Mouse (Mus musculus) stomach, embryonic 15.5 days (tissue): ENCODE measurements at regions not wholly inside any gene's neighbourhood (a gene's known extent, or its start where the extent isn't known, plus 50 kb on each side); places are given as distances from the start of the nearest gene placed in this dataset.
A peak's percentile ranks its signal among the peaks of the same experiment; 100 is the strongest.

Source experiments
- ATAC-seq: fragments of 200-750 bp; cut with Nextera tagmentation; 2 replicates; pipeline ENCODE4 v1.8.0; 2017; ENCODE audit warnings: low read depth, moderate number of reproducible peaks, moderate TSS enrichment; ENCODE audit not compliant: insufficient read depth, low FRiP score
- H3K27ac ChIP-seq: fragments of 300-500 bp; sonication (generic); 2 replicates; pipeline ENCODE4 v1.5.1; 2015; ENCODE audit warnings: mild to moderate bottlenecking, inconsistent platforms
- H3K27me3 ChIP-seq: fragments of 300-500 bp; sonication (generic); replicated peaks from 2 replicates; pipeline ENCODE4 v1.6.1; 2015; ENCODE audit warnings: inconsistent platforms
- H3K36me3 ChIP-seq: fragments of 300-500 bp; sonication (generic); 2 replicates; pipeline ENCODE4 v1.6.1; 2015; ENCODE audit warnings: inconsistent platforms
- H3K4me1 ChIP-seq: fragments of 300-500 bp; sonication (generic); 2 replicates; pipeline ENCODE4 v1.6.1; 2015; ENCODE audit warnings: inconsistent platforms
- H3K4me2 ChIP-seq: fragments of 300-500 bp; sonication (generic); 2 replicates; pipeline ENCODE4 v1.6.1; 2015; ENCODE audit warnings: mild to moderate bottlenecking, inconsistent platforms
- H3K4me3 ChIP-seq: fragments of 300-500 bp; sonication (generic); replicated peaks from 2 replicates; pipeline ENCODE4 v1.5.1; 2015; ENCODE audit warnings: inconsistent platforms
- H3K9ac ChIP-seq: fragments of 300-500 bp; sonication (generic); 2 replicates; pipeline ENCODE4 v1.6.1; 2015; ENCODE audit warnings: inconsistent platforms
- H3K9me3 ChIP-seq: fragments of 300-500 bp; sonication (generic); 2 replicates; pipeline ENCODE4 v1.6.1; 2016; ENCODE audit warnings: inconsistent platforms
- WGBS: fragments of 180-500 bp; shearing (Covaris S2); methylation state at CpG from one replicate; pipeline ENCODE4 v1.1.7; 2015; 5-methylcytosine and 5-hydroxymethylcytosine counted together

DNA sequence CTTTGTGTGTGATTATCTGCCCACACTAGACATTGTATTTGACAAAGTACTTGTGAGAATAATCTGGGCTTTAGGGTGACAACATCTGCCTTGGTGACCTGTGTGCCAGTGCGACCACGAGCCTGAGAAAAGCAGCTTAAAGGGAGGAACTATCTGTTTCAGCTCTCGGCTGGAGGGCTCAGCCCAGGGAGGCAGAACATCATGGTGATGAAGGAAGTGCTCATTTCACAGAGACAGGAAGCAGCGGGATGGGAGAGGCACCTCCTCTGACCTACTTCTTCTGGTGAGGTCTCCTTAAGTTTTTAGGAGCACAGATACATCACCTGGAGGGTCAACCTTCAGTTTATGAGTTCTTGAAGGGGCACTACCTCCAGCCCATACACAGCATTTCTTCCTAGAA is 89.8 kb downstream of the Kif26a start:
- Histone ChIP-seq H3K4me2 (no peak overlapping the region), H3K27ac (no peak overlapping the region), H3K9ac (no peak overlapping the region), H3K9me3 (no peaks in the 10 kb centered on the region), H3K4me3 (no peak overlapping the region), H3K36me3 (no peaks in the 10 kb centered on the region), H3K27me3 (no peaks in the 10 kb centered on the region), H3K4me1 (peaks cover 6% of the 10 kb centered on the region; the same call in 1 of the 2 replicates)
- no peak for ATAC-seq
- 57% methylated on average over 4 of the region's 4 CpGs for WGBS

DNA sequence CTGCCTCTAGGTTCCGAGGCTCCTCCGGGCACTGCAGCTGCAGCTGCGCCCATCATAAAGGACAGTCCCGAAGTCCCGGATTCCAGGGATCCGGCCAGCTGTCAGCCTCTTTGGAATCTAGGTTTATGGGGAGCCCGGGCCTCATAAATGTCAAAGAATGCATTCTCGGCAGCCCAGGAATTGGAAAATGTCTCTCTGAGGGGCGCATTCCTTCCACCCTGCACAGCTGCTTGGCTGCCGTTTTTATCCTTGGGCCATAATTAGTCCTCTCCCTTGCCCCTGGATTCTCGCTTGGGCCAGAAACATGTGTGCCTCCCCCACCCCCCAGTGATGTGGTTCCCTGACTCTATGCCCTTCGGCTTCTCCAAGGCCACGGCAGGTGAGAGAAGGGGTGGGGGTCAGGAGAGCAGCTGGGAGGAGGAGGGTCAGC is 91.1 kb downstream of the Kif26a start:
- Histone ChIP-seq H3K36me3 (no peaks in the 10 kb centered on the region), H3K4me3 (no peak overlapping the region), H3K27me3 (no peaks in the 10 kb centered on the region), H3K9me3 (no peaks in the 10 kb centered on the region), H3K4me2 (no peak overlapping the region), H3K9ac (no peak overlapping the region), H3K4me1 (peaks cover 6% of the 10 kb centered on the region; the same call in 1 of the 2 replicates), H3K27ac (no peak overlapping the region)
- ATAC-seq, result no peak
- WGBS, result 48% methylated on average over 13 of the region's 13 CpGs

DNA sequence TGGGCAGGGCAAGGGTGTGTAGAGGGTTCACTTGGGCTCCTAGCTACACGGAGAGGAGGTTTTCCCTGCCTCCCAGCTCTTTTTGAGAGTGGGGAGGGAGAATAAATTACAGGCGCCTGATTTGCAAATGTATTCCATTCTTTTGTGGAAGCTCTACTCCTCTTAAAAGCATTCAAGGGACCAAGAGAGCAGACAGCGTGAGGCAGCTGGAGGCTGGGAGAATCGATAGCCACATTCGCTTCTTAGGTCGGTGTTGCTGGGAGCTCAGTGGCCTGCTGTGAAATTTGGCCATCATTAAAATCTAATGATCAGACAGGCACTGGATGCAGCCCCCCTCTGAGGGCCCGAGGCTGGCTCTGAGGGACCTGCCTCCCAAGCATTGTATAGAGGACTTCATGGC is 92.8 kb downstream of the Kif26a start:
- Histone ChIP-seq H3K9ac (no peak overlapping the region), H3K4me2 (no peak overlapping the region), H3K27me3 (no peaks in the 10 kb centered on the region), H3K27ac (no peak overlapping the region), H3K9me3 (no peaks in the 10 kb centered on the region), H3K4me1 (peaks cover 6% of the 10 kb centered on the region; the same call in 1 of the 2 replicates), H3K36me3 (no peaks in the 10 kb centered on the region), H3K4me3 (no peak overlapping the region)
- WGBS, result 43% methylated on average over 7 of the region's 7 CpGs
- no peak for ATAC-seq

DNA sequence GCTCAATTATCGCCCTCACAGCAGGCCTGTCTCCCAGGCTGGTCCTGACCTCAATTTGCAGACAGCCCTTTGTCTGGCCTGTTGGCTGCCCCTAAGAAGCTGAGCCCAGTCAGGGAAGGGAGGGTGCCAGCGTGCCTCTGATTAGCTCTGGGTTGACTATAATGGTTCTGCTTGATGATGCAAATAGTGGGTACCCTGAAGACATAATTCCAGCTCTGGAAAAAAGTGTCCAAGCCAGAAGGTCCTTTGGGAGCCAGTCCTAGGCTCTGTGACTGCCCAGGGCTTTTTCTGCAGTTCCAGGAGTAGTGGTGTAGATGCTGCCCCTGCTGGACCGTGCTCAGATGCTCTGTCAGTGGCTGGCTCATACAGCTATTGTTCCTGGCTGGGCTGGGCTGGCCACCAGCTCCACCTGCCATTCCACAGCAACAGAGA is 95.7 kb downstream of the Kif26a start:
- no peak for ATAC-seq
- H3K9me3 ChIP-seq, result no peaks in the 10 kb centered on the region
- H3K4me2 ChIP-seq, result no peak overlapping the region
- 15% methylated on average over 3 of the region's 3 CpGs for WGBS
- H3K4me3 ChIP-seq, result no peak overlapping the region
- H3K27ac ChIP-seq, result no peak overlapping the region
- H3K36me3 ChIP-seq, result no peaks in the 10 kb centered on the region
- H3K27me3 ChIP-seq, result no peaks in the 10 kb centered on the region
- no peak overlapping the region for H3K9ac ChIP-seq
- H3K4me1 ChIP-seq, result peaks cover 6% of the 10 kb centered on the region; the same call in 1 of the 2 replicates

DNA sequence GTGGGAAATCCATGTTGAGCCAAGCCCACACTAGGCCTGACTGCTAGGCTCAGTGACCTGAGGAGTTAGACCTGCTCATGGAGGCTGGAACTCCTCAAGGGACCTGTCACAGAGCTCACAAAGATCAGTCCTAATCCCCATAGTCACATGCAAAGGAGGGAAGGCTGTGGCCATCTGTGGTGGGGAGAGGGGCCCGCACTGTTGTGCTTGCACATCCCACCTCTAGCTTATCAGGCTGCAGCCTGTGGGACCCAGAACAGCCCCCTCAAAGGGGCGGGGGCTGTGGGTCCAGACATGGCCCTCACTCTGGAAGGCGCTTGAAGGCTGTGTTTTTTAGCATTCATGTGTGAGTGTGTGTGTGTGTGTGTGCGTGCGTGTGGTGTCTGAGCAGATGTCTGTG is 97.2 kb downstream of the Kif26a start:
- H3K27me3 ChIP-seq, result no peaks in the 10 kb centered on the region
- no peaks in the 10 kb centered on the region for H3K9me3 ChIP-seq
- ATAC-seq, result no peak
- no peak overlapping the region for H3K4me3 ChIP-seq
- no peak overlapping the region for H3K9ac ChIP-seq
- H3K36me3 ChIP-seq, result no peaks in the 10 kb centered on the region
- H3K4me1 ChIP-seq, result no peaks in the 10 kb centered on the region; the same call in 1 of the 2 replicates
- WGBS, result 77% methylated on average over 5 of the region's 5 CpGs
- H3K27ac ChIP-seq, result no peak overlapping the region
- no peak overlapping the region for H3K4me2 ChIP-seq

DNA sequence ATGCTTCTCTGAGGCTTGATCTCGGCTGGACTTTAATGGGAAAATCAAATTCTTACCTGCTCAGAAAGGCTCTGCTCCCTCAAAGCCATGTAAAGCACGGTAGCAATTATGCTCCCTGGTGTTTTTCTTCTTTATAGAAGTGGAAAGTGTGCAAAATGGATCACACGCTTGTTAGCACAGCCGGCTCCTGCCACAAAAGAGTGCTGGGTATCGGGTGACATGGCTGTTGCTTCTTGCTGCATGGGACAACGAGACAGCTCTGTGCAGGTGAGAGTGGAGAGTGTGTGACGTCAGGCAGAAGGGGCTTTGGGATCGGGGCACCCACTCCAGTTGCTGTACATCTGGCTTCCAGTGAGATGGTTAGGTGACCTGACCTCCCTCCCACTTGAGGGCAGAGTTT is 104.9 kb downstream of the Kif26a start:
- Histone ChIP-seq H3K4me2 (no peak overlapping the region), H3K27me3 (no peaks in the 10 kb centered on the region), H3K27ac (no peak overlapping the region), H3K36me3 (no peaks in the 10 kb centered on the region), H3K9me3 (no peaks in the 10 kb centered on the region), H3K4me3 (no peak overlapping the region), H3K4me1 (no peaks in the 10 kb centered on the region), H3K9ac (no peak overlapping the region)
- ATAC-seq, result no peak
- 60% methylated on average over 8 of the region's 8 CpGs for WGBS

DNA sequence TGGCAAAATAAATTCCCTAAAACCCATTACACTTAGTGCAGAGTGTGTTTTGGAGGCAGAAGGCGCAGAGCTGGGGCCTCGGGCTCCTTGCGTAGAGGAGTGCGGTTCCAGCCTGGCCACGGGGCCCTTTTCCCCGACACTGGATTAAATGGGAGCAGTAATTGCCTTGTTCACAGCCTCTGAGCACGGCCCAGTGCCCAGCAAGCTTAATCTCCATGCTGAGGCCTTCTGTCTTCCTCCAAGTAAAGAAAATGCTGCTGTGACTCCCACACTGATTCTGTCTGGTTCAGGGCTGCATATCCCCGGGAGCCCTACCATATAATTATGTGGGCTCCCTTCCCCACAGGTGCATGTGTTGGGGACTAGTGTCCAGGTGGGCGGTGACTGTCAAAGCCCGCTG is 107.5 kb downstream of the Kif26a start:
- no peaks in the 10 kb centered on the region for H3K9me3 ChIP-seq
- no peak overlapping the region for H3K27ac ChIP-seq
- no peak overlapping the region for H3K4me2 ChIP-seq
- no peaks in the 10 kb centered on the region for H3K36me3 ChIP-seq
- H3K9ac ChIP-seq, result no peak overlapping the region
- no peaks in the 10 kb centered on the region for H3K27me3 ChIP-seq
- no peak overlapping the region for H3K4me3 ChIP-seq
- 80% methylated on average over 10 of the region's 10 CpGs for WGBS
- ATAC-seq, result no peak
- H3K4me1 ChIP-seq, result no peaks in the 10 kb centered on the region

DNA sequence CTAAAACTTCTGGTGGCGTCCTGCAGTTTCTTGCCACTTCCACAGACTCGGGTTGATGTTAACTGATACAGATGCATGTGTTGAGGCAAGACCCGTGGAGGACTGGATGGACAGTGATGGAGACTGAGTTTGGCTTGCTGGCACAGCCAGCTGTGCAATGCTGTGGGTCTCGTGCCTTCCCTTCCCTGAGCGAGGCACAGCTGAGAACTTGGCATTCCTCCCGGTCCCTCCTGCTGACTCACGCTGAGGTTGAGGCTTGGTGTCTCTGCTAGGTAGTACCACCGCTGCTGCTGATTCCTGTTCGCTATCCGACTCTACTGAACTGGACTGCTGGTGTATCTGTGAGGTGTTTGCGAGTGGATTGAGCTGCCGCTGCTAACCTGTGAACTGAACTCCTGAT is 109.2 kb downstream of the Kif26a start:
- no peaks in the 10 kb centered on the region for H3K27me3 ChIP-seq
- 83% methylated on average over 12 of the region's 12 CpGs for WGBS
- H3K4me3 ChIP-seq, result no peak overlapping the region
- no peaks in the 10 kb centered on the region for H3K36me3 ChIP-seq
- no peak for ATAC-seq
- H3K9ac ChIP-seq, result no peak overlapping the region
- no peak overlapping the region for H3K4me2 ChIP-seq
- no peak overlapping the region for H3K27ac ChIP-seq
- H3K9me3 ChIP-seq, result no peaks in the 10 kb centered on the region
- no peaks in the 10 kb centered on the region for H3K4me1 ChIP-seq

DNA sequence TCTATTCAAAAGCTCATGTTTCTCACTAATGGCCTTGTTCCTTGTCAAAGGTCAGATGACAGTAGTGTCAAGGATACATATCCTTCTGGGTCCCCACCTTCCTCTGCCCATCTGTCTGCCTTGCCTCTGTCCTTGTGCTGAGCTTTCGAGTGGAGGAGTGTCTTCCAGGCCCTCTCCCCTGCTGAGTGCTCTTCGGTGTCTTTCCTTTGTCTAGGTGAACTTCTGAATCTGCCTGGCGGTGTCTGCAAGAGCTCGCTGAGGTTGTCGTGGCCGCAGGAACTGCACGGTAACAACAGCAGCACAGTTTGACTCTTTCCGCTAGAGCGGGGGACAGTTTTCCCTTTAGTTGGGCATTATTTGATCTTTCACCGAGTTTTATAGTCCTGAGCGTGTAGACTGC is 111.7 kb downstream of the Kif26a start:
- H3K36me3 ChIP-seq, result no peaks in the 10 kb centered on the region
- no peaks in the 10 kb centered on the region for H3K27me3 ChIP-seq
- H3K27ac ChIP-seq, result no peak overlapping the region
- H3K9ac ChIP-seq, result no peak overlapping the region
- no peaks in the 10 kb centered on the region for H3K4me1 ChIP-seq
- H3K4me3 ChIP-seq, result no peak overlapping the region
- no peak overlapping the region for H3K4me2 ChIP-seq
- ATAC-seq, result no peak
- no peaks in the 10 kb centered on the region for H3K9me3 ChIP-seq
- WGBS, result 67% methylated on average over 11 of the region's 11 CpGs

DNA sequence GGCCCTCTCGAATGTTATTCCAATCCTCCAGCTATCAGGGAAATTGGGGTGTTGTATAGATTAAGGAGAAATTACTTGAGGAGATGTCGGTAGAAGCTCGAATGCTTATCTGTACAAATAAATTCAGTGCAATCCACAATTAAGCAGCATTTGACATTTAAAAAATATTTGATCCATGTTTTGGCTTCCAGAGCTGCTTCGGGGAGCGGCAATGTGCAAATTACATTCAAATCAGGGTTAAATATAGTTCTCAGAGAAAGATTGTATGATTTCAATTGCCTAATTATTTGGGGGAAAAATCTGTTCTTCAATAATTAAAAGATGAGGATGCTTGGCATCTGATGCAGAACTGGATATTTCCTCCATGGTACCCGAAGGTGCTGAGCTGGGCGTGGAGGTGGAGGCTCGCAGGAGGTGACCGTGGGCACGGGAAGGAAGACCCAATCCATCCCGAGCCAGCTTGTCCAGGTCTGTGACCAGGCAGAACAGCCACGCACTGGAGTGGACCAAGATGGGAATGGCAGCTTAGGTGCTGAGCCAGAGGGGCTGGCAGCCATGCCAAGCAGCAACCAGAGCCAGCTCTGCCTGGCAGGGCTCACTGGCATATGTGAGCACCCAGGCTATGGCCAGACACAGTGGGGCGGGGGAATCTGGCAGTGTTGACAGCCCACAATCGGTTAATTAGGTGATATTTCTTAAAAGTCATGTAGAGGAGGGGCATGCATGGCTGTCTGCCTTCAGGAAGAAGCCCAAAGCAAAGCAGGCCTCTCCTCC is 117.5 kb downstream of the Kif26a start:
- no peak overlapping the region for H3K9ac ChIP-seq
- H3K4me1 ChIP-seq, result no peaks in the 10 kb centered on the region
- H3K4me3 ChIP-seq, result no peak overlapping the region
- H3K4me2 ChIP-seq, result no peak overlapping the region
- ATAC-seq, result no peak
- H3K27ac ChIP-seq, result no peak overlapping the region
- no peaks in the 10 kb centered on the region for H3K9me3 ChIP-seq
- 74% methylated on average over 14 of the region's 14 CpGs for WGBS
- no peaks in the 10 kb centered on the region for H3K27me3 ChIP-seq
- no peaks in the 10 kb centered on the region for H3K36me3 ChIP-seq

DNA sequence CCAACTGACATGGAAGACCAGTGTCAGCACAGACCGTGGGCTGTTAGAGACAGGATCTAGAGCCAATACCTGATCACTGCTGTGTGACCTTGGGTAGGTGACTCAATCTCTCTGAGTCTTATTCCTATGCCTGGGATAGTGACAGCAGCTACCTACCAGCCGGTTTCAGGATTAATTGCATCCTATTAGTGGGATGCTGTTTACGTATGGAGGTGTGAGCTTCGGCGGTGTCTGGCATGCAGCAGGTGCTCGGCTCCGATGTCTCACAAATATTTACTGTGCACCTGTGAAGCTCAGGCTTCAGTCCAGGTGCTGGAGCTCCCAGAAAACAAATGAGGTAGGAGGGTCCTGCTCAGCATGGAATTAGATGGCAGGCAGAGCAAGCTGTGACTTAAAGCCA is 118.2 kb downstream of the Kif26a start:
- Histone ChIP-seq H3K36me3 (no peaks in the 10 kb centered on the region), H3K27me3 (no peaks in the 10 kb centered on the region), H3K4me2 (no peak overlapping the region), H3K4me1 (no peaks in the 10 kb centered on the region), H3K4me3 (no peak overlapping the region), H3K9me3 (no peaks in the 10 kb centered on the region), H3K9ac (no peak overlapping the region), H3K27ac (no peak overlapping the region)
- WGBS, result 42% methylated on average over 7 of the region's 7 CpGs
- ATAC-seq, result peak; percentile 35; the same call in 1 of the 2 replicates

DNA sequence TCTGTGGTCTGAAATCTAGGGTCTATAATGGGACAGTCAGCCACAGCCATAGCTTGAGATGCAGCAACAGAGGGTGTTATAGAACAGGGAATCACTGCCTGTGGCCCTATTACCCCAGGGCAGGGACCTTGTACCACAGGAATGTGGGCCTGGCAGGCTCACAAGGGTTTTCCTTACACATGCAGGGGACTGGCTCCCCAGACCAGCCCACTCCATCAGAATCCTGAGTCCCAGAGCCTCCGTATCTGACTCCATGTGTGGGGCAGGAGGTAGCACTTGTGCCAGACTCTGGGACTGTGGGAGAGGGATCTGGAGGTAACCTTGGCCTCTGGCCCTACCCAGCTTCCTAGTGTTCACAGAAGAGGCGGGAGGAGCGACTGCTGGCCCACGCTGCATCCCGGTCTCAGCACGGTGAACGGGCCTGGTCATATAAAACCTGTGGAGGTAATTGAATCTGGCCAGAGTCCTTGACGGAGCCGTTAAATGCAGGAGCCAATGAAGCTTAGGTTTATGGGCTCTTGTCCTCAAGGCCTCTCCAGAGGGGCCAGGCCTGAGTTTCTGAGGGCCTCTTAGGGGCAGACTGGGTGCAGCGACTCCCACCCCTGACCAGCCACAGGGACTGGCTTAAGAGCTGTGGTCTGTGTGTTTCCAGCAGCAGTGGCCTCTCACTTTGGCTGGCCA is 119.4 kb downstream of the Kif26a start:
- Histone ChIP-seq H3K4me3 (no peak overlapping the region), H3K4me1 (no peaks in the 10 kb centered on the region), H3K9ac (no peak overlapping the region), H3K4me2 (no peak overlapping the region), H3K36me3 (no peaks in the 10 kb centered on the region), H3K27ac (no peak overlapping the region), H3K9me3 (no peaks in the 10 kb centered on the region), H3K27me3 (no peaks in the 10 kb centered on the region)
- WGBS, result 65% methylated on average over 10 of the region's 10 CpGs
- ATAC-seq, result no peak; the same call in 1 of the 2 replicates
